Mouse (Mus musculus): ENCODE results near the gene Pkhd1. TPM values are rescaled to one million over a fixed set of nuclear protein-coding genes. Genes with fewer than 3 reads are reported as not detected.
A peak's percentile ranks its signal among the peaks of the same experiment; 100 is the strongest.
"Not testable (repeated sequence)": the region's sequence is repeated elsewhere in the genome, so short reads cannot be mapped to it uniquely, and the experiment has no call there.

Gene Pkhd1
- polyA plus RNA-seq, 1 experiment from 2014 or later = not detected

DNA sequence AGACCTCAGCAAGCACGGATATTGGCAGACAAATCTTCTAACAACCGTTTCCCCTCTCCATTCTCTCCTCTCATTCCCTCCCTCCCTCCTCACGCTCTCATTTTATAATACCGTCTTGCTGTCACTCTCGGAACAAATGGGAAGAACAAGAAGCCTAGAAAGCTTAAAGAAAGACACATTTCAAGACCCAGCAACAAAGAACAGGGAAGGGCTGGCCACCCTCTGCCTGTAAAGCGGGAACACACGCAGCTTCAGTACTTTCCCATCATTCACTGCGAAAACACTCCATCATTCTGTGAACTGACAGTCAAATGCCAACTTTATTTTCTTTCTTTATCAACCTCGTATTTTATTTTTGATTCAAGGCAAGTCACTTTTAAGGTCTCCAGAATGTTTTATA is 427.4 kb downstream of the Pkhd1 start:
- ATAC-seq = no peak
- H3K9me3 ChIP-seq (replicated peaks) = no peaks in the 10 kb centered on the region
- no peak overlapping the region for H3K27ac ChIP-seq
- H3K9ac ChIP-seq = no peak overlapping the region
- no peaks in the 10 kb centered on the region for H3K27me3 ChIP-seq
- no peaks in the 10 kb centered on the region for H3K4me1 ChIP-seq
- H3K4me2 ChIP-seq = peak overlapping the region; percentile 22; the same call in 1 of the 2 replicates
- WGBS = 20% methylated on average over 9 of the region's 9 CpGs
- no peaks in the 10 kb centered on the region for H3K36me3 ChIP-seq (ENCODE audit: poor library complexity, severe bottlenecking)
- no peak overlapping the region for H3K4me3 ChIP-seq

DNA sequence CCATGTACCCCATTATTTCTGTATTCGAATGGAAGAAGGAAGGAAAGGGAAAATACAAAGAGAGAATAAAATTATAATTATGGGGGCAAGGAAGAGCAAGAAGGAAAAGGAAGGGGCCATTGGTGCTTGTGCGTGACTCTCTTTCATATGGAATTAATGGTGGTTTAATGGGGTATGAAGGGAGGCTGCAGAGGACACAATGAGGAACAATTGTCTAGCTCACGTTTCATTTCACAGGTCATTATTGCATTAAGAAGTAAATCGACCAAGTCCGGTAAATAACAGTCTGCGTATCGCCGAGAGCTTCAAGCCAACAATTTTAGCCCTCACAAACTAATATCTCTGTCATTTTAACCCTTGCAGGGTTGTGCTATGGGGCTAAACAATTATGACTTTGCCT is 437.7 kb downstream of the Pkhd1 start:
- no peak overlapping the region for H3K4me3 ChIP-seq
- no peaks in the 10 kb centered on the region for H3K4me1 ChIP-seq
- H3K9me3 ChIP-seq (replicated peaks) = no peaks in the 10 kb centered on the region
- ATAC-seq = no peak
- H3K4me2 ChIP-seq = no peak overlapping the region
- 18% methylated on average over 8 of the region's 8 CpGs for WGBS
- H3K27ac ChIP-seq = no peak overlapping the region
- no peaks in the 10 kb centered on the region for H3K27me3 ChIP-seq
- H3K36me3 ChIP-seq (ENCODE audit: poor library complexity, severe bottlenecking) = no peaks in the 10 kb centered on the region
- H3K9ac ChIP-seq = no peak overlapping the region

DNA sequence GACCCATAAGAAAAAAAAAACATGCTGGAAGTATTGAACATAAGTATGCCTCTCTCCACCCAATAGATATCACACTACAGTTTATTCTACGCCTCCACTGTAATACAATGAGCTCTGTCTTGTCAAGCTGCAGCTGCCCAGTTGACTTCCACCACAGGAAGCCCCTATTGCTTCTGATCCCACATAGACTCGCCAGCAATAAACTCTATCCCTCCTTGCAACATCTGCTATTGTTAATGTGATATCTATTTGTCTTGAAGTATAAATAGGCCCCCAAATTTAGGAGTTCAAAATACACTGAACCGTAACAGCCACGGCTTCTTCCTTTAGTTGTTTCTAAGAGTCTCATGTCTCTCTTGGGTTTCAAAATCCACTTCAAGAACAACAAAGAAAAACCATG is 446.7 kb downstream of the Pkhd1 start:
- Histone ChIP-seq H3K4me3 (no peak overlapping the region), H3K4me2 (no peak overlapping the region), H3K36me3 (ENCODE audit: poor library complexity, severe bottlenecking) (no peaks in the 10 kb centered on the region), H3K27me3 (no peaks in the 10 kb centered on the region), H3K9ac (no peak overlapping the region), H3K27ac (no peak overlapping the region), H3K9me3 (replicated peaks) (no peaks in the 10 kb centered on the region), H3K4me1 (no peaks in the 10 kb centered on the region)
- 87% methylated on average over 4 of the region's 4 CpGs for WGBS
- no peak for ATAC-seq

DNA sequence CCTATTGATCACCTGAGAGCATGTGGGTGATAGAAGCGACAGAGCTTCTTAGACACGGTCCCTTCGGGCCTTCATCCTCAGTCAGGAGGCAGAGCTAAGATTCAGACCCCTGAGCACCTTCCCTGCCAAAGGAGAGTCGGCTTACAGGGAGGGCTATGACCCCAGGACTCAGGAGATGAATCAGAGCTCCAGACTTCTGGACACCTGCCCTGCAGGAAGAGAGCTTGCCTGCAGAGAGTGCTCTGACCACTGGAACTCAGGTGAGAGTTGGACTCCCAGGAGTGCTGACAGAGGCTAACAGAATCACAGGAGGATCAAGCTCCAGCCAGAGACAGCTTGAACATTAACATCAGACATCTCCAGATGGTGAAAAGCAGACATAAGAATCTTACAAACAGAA is 467.2 kb downstream of the Pkhd1 start:
- H3K36me3 ChIP-seq (ENCODE audit: poor library complexity, severe bottlenecking); ATAC-seq; H3K4me3 ChIP-seq; H3K27ac ChIP-seq; H3K4me2 ChIP-seq; H3K9ac ChIP-seq; H3K27me3 ChIP-seq; H3K4me1 ChIP-seq; H3K9me3 ChIP-seq (replicated peaks): not testable (repeated sequence)
- 84% methylated on average over 4 of the region's 4 CpGs for WGBS

DNA sequence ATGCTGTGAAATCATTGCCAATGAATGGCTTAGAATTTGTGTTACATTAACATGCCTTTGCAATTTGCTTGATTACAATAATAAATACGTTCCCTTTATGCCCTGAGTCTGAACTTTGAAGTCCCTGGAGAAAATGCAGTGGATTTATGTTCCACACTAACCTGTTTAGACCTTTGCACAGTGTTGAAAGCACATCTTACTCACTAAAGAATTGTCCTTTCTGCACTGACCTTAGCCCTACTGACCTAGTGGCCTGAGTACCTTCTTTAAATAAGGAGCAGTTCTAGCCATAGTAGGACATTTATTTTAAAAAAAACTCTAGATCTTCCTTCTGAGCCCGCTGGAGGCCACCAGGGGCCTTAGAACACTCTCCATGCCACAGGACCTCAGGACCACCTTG is 467.8 kb downstream of the Pkhd1 start:
- H3K4me1 ChIP-seq = no peaks in the 10 kb centered on the region
- H3K9ac ChIP-seq = no peak overlapping the region
- no peak overlapping the region for H3K4me2 ChIP-seq
- no peaks in the 10 kb centered on the region for H3K36me3 ChIP-seq (ENCODE audit: poor library complexity, severe bottlenecking)
- no peak for ATAC-seq
- H3K9me3 ChIP-seq (replicated peaks) = no peaks in the 10 kb centered on the region
- no peak overlapping the region for H3K4me3 ChIP-seq
- WGBS = 77% methylated on average over 2 of the region's 2 CpGs
- no peak overlapping the region for H3K27ac ChIP-seq
- no peaks in the 10 kb centered on the region for H3K27me3 ChIP-seq

DNA sequence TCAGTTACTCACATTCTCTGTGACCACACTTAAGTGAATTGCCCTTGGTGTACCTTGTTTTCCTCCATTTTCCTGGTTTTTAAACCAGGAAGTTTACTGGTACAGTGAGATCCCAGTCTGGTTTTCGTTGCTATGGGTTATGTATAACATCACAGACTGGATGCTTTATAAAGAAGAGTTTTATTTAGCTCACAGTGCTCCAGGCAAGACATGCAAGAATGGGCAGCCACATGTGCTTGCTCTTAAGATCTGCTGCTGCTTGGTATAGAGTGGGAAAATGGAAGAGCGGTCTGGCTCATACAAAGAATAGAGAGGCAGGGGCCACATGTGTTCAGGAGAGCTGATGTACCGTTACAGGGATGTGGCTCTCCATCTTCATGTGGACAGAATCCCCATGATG is 481.7 kb downstream of the Pkhd1 start:
- 83% methylated on average over 3 of the region's 3 CpGs for WGBS
- Histone ChIP-seq H3K4me3 (no peak overlapping the region), H3K36me3 (ENCODE audit: poor library complexity, severe bottlenecking) (no peaks in the 10 kb centered on the region), H3K9me3 (replicated peaks) (no peaks in the 10 kb centered on the region), H3K4me1 (no peaks in the 10 kb centered on the region), H3K27ac (no peak overlapping the region), H3K9ac (no peak overlapping the region), H3K4me2 (no peak overlapping the region), H3K27me3 (no peaks in the 10 kb centered on the region)
- ATAC-seq = no peak

DNA sequence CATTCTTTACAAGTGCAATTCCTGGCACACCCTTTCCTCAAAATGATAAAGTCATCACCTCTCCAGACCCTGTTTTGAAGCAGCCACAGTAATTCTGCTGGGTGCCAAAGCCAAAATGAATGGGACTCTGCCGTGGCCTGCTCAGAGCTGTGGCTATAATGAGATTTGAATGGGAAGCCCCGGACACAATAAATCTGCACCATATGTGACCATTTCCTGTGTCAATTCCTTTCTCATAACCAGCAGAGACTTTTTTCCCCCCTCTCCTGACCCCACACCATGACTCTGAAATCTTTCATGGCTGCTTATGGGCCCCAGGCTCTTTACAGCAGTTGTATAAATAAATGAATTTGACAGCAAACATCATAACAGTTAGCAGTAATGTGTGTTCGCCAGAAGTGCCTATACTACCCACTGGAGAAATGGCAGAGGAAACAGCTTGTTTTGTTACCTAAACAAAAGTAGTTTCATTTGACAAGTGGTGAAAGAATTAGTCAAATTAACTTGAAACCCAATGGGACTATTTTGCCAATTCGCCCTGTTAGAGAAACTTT is 482.7 kb downstream of the Pkhd1 start:
- Histone ChIP-seq H3K4me2 (no peak overlapping the region), H3K9ac (no peak overlapping the region), H3K27me3 (no peaks in the 10 kb centered on the region), H3K27ac (no peak overlapping the region), H3K4me1 (no peaks in the 10 kb centered on the region), H3K9me3 (replicated peaks) (no peaks in the 10 kb centered on the region), H3K36me3 (ENCODE audit: poor library complexity, severe bottlenecking) (no peaks in the 10 kb centered on the region), H3K4me3 (no peak overlapping the region)
- 60% methylated on average over 4 of the region's 4 CpGs for WGBS
- ATAC-seq = no peak

DNA sequence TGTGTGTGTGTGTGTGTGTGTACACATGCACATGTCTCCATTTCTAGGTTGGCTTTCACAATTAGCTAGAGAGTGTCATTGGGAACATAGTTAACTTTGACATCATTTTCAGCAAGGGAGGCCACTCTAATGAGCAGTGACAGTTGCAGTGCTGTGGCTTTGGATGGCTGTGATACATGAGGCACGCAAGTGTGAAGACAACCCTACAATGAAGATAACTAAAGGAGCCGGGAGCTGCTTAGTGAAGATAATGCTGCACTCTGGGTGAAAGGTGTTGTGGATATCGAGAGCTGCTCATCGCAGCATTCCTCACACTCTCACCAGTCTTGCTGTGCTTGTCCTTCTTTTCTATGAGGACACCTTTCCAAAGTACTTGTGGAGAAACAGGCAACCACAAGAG is 484.2 kb downstream of the Pkhd1 start:
- Histone ChIP-seq H3K27ac (no peak overlapping the region), H3K27me3 (no peaks in the 10 kb centered on the region), H3K4me2 (no peak overlapping the region), H3K9ac (no peak overlapping the region), H3K9me3 (replicated peaks) (no peaks in the 10 kb centered on the region), H3K4me1 (no peaks in the 10 kb centered on the region), H3K4me3 (no peak overlapping the region), H3K36me3 (ENCODE audit: poor library complexity, severe bottlenecking) (no peaks in the 10 kb centered on the region)
- WGBS = 88% methylated on average over 4 of the region's 4 CpGs
- no peak for ATAC-seq

DNA sequence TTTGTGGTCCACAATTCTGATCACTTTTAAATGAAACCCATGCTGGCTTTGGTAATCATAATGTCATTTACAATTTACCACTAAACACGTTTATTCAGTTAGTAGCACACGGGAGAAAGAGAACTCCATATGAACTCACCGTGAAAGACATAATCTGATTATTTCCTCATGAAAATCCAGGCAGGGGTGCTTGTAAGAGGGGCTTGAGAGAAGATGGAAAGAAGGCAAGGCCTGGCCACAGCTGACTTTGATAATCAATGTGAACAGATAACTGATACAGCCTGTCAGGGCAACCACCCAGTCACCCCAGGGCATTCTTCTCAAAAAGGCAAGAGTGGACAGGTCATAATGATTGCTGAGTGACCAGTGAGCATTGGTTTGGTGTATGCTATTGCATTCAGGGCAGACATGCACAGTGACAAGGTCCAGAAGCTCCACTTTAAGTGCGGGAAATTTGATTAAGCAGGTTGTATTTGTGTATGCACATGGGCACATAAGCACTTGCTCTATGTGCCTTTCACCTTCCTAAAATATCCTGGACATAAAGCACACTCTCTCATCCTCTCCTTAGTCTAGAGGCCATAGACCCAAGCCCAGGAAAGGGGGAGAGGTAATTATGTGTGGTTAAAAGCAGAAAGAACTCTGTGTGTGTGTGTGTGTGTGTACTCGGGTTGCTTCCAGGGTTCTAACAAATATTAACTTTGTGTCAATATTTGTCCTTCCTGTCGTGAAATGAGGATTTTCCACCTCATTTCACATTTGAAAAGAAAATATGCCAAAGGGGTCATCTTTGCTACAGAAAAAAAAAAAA is 485.9 kb downstream of the Pkhd1 start:
- H3K27me3 ChIP-seq = no peaks in the 10 kb centered on the region
- no peaks in the 10 kb centered on the region for H3K4me1 ChIP-seq
- no peaks in the 10 kb centered on the region for H3K9me3 ChIP-seq (replicated peaks)
- H3K9ac ChIP-seq = no peak overlapping the region
- WGBS = 56% methylated on average over 6 of the region's 6 CpGs
- H3K36me3 ChIP-seq (ENCODE audit: poor library complexity, severe bottlenecking) = no peaks in the 10 kb centered on the region
- H3K4me2 ChIP-seq = no peak overlapping the region
- ATAC-seq = no peak
- no peak overlapping the region for H3K27ac ChIP-seq
- H3K4me3 ChIP-seq = no peak overlapping the region

DNA sequence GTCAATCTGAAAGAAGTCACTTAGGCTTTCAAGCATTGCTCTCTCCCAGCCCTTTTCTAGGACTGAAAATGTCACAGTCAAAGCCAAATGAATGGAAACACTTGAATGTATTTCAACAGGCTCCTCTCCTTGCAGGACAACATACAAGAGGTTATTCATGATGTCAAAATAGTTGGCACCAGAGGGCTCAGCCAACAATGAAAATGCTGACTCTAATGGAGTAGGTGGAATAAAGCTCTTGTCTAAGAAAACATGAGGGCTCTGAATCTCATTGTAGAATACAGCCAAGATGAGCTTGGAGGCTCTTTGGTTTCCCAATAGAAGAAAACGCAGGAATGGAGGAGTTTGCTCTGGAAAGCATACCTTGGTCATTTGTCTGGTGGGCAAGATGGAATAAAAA is 500.5 kb downstream of the Pkhd1 start:
- 77% methylated on average over 1 of the region's 1 CpGs for WGBS
- H3K4me2 ChIP-seq = no peak overlapping the region
- no peaks in the 10 kb centered on the region for H3K9me3 ChIP-seq (replicated peaks)
- no peak for ATAC-seq
- no peaks in the 10 kb centered on the region for H3K36me3 ChIP-seq (ENCODE audit: poor library complexity, severe bottlenecking)
- H3K9ac ChIP-seq = no peak overlapping the region
- no peaks in the 10 kb centered on the region for H3K27me3 ChIP-seq
- no peak overlapping the region for H3K27ac ChIP-seq
- no peak overlapping the region for H3K4me3 ChIP-seq
- H3K4me1 ChIP-seq = no peaks in the 10 kb centered on the region

DNA sequence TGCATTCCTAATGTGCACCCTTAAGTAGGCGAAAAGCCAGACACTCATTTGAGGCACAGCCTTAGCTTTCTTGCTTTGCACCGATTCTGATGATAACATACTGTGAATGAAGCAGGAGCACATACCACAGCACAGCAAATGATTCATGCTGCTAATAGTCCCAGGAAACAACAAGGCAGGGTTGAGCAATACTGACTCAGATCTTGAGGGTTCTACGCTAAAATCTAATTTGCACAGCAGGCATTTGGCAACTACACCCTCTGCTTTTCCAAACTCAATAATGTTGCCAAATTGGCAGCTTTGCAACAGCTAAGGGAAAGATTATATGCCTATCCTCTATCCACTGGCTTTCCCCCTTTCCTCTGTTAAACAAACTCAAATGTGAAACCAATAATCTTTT is 548.1 kb downstream of the Pkhd1 start:
- Histone ChIP-seq H3K9ac (no peak overlapping the region), H3K4me1 (no peaks in the 10 kb centered on the region), H3K27ac (no peak overlapping the region), H3K27me3 (no peaks in the 10 kb centered on the region), H3K4me3 (no peak overlapping the region), H3K4me2 (no peak overlapping the region), H3K9me3 (replicated peaks) (no peaks in the 10 kb centered on the region), H3K36me3 (ENCODE audit: poor library complexity, severe bottlenecking) (no peaks in the 10 kb centered on the region)
- 64% methylated on average over 3 of the region's 3 CpGs for WGBS
- peak; percentile 85 for ATAC-seq

DNA sequence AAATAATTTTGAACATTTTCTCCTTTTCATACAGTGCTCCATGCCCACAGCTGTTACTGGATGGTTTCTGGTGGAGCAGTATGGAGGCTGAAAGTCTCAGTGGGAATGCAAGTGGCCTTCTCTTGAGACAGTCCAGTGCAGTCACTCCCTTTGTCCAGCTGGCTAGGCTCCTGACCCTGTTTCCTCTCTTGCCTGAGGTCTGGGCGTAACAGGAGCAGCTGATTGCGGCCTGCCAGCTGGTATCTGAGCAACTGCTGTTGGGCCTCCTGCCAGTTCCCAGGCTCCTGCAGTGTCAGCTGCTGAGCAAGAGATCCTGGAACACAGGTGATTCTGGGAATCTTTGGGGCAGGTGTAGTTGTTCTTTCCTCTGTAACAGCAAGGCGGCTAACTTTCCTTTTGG is 559.6 kb downstream of the Pkhd1 start:
- Histone ChIP-seq H3K4me3 (no peak overlapping the region), H3K27ac (no peak overlapping the region), H3K27me3 (no peaks in the 10 kb centered on the region), H3K9me3 (replicated peaks) (no peaks in the 10 kb centered on the region), H3K9ac (no peak overlapping the region), H3K4me2 (no peak overlapping the region), H3K36me3 (ENCODE audit: poor library complexity, severe bottlenecking) (no peaks in the 10 kb centered on the region), H3K4me1 (no peaks in the 10 kb centered on the region)
- WGBS = 60% methylated on average over 3 of the region's 3 CpGs
- ATAC-seq = no peak

DNA sequence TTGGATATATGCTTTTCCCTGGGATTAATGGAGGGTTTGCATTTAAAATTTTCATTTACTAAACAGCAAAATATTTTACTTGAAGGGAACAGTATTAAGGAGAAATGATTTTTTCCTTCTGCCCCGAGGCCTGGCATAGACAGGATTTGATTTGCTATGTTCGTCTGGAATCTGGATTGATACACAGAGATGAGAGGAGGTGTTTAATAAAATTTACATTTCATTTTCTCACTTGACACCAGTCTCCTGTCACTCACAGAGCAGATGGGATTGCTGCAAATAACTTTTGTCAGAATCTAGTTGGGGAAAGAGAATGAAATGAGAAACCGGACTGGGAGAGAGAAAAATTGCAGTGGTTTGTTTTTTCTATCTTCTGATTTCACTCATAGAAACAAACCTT is 578.5 kb downstream of the Pkhd1 start:
- Histone ChIP-seq H3K4me2 (no peak overlapping the region), H3K9me3 (replicated peaks) (no peaks in the 10 kb centered on the region), H3K27me3 (no peaks in the 10 kb centered on the region), H3K4me3 (no peak overlapping the region), H3K9ac (no peak overlapping the region), H3K4me1 (no peaks in the 10 kb centered on the region), H3K36me3 (ENCODE audit: poor library complexity, severe bottlenecking) (no peaks in the 10 kb centered on the region), H3K27ac (no peak overlapping the region)
- ATAC-seq = no peak
- 88% methylated on average over 3 of the region's 3 CpGs for WGBS

Data from forebrain, embryonic 13.5 days (tissue).